Mouse (Mus musculus): Measurements from ENCODE around the gene Fahd1.

DNA sequence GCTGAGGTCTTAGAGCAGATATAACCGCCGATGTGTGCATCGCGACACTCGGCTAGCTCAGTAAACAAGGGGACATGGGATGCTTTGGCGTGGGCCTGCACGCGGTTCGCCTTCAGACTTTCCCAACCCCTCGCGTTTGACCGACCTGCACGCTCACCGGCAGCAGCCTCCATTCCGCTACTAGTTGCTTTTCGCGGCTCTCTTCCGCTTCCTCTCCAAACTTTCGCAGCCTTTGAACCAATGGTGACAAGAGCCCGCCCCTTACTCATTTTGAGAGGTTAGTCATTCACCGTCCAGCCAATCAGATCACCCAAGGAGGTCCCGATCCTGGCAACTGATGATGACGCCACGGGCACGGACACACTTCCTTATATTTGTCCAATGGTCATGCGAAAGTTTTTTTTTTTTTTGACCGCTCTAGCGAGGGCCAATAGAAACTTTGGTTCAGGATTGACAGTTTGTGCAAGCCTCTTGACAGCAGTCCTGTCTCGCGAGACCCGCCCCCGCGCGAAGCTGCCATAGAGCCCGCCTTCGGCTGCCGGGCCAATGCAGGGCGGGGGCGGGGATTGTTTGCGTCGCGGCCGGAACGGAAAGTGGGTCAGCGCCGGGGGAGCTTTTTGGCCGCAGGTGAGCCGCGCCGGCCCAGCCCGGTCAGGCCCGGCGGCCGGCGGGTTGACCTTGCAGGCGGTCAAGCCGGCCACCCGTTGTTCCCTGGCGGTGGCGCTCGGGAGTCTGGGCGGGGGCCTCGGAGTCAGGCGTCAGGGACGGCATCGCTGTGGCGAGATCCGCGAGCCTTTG is 36.2 kb upstream of the Fahd1 start, which contains the start of the genes Nubp2 and Spsb3:
- peak; percentile 32; the same call in 1 of the 2 replicates for TF ChIP-seq CTCF (IDR thresholded peaks at IDR 0.05; ENCODE audit: low read depth)
- TF ChIP-seq EP300 (IDR thresholded peaks at IDR 0.05; ENCODE audit: low read depth) = peak; percentile 63

Measured in liver, embryonic 14.5 days (tissue).